Mouse (Mus musculus) retina, postnatal 1 day (tissue): Measurements from ENCODE around the gene Tmem253.

Experiments used
- DNase-seq: peaks from one replicate; pipeline ENCODE4 v3.0.0-alpha.2; 2012

Tmem253 gene

GRCm38 (mm10) chr14:52008321-52009203 lies 6.9 kb upstream of the Tmem253 start:
- peak; percentile 92 for DNase-seq

DNA sequence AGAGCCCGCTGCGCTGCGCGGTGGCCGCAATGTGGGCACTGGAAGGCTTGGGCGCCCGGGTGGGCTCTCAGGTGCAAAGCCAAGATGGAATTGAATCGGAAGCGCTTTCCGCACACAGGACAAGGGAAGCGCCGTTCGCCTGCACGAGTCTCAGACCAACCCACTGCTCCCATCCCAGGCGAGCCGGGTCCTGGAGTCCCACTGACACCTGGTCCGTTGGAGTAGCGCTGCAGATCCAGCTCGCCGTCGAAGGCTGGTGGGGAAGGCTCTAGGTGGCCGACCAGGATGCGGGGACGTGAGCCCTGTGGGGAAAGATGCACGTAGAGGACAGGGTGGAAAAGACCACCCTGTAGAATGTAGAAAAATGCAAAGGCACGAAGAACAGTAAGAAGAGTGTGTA lies 6.1 kb upstream of the Tmem253 start:
- no peak for DNase-seq

DNA sequence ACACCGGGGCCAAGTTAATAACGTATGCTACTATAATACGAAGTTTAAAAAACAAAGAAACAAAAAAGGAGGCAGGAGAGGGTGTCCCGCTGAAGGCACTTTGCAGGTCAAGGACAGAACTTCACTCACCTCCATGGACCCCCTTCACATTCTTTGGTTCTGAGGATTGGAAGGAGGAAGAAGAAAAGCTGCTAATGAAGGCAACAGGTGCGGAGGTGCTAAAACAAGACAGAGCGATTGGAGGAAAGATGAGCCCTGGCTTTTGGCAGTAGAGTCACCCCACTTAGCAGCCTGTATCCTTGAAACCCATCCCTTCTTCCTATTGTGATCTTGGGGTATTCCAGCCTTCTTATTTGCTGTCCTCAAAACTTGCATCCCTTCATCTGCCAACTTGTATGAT lies 5.6 kb upstream of the Tmem253 start:
- DNase-seq, result no peak

DNA sequence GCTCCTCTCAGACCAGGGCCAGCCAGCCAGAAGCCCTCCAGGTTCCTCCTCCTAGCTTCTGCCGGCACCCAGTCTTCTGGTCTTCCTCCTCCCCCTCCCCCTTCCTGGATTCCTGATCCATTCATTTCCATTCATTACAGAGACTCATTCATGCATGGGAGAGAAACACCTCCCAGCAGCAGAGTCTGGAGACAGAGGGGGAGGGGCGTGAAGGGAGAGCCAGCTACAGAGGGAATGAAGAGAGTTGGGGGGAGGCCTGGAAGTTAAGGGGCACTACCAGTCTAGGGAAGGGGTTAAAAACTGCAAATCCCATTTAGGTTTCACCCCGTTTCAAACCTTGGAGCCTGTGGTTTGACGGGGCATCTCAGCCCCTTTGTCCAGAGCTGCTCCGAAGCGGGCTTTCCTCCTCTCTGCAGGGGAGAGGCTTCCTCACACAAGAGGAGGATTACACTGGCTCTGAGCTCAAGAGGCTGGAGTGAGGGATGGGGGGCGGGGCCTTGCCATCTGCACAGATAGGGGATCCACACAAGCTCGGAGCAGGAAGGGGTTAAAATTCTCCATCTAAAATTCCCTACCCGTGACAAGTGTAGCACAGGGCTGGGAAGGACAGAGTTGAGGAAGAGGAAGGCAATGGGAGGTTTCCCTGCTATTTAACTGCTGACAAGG lies 4.9 kb upstream of the Tmem253 start:
- peak; percentile 97 for DNase-seq

DNA sequence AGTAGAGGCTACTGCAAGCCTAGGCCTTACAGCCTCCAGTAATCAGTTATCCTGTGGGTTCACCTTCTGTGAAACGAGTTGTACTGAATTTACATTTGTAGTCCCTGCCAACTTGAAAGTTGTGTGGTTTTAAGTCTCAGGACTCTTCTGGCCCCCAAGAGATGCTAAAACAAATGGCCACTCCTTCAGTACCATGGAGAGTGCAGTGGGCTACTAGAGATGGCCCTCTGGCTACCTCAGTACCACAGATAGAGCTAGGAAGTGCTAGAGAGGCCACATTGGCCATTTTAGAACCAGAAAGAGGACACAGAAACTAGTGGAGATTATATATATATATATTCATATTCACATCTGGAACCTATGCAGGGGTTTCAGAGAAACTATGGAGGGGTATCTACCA lies 3.8 kb upstream of the Tmem253 start:
- no peak for DNase-seq

DNA sequence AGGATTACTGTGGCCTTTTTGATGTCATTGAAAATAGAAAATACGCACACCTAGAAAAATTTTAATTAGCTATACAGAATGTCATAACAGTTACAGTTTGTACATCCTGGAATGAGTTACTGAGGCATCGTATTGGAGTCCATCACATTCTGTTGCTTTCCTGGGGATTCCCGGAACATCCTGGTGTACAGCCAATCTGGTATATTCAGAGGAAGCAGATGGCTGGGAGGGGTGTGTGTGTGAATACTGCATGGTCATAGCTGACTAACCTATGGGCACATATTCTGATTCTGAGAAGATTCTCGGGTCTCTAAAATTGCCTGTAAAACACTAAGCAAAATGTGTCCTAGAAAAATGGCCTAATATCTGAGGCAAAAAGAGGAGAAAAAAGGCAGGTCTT lies 3.4 kb upstream of the Tmem253 start:
- peak; percentile 38 for DNase-seq

DNA sequence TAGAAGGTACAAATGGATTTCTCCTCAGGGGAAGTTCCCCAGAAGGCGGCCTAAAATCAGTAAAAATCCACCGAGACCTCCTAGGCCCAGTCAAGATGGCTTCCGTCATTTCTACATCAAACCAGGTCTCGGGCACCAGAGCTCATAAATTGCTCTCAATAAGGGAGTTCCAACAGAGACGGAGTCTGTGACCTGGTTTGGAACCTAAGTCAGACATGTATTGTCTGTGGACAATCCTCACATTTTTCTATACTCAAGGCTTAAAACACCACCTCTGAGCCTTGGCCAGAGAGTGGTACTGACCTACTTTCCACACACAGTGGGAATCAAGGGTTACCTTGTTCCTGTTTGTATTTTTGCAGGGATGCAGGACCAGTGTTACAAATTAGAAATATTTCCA lies 2.9 kb upstream of the Tmem253 start:
- DNase-seq, result peak; percentile 41

- DNase-seq, result no peak
These were observed 2.3 kb upstream of the Tmem253 start for GRCm38 (mm10) chr14:52013021-52013610.

DNA sequence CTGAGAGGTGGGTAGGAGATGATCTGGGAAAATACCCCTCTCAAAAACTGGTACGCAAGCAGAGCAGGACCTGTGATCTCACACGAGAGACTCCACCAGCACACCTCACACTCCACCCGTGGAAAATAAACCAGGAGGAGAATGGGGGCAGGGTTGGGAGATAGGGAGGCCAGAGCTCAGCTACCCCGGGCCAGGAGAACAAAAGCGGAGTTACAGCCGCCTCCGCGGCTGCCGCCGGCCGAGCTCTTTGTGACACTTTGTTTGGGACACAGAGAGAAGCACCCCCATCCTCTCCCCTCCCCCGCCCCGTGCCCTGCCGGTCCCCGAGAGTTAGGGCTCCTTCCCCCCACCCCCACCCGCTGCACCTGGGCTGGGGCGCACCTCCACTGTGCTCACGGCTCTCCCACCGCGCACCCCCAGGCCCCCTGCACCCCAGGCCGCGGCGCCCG lies 1.7 kb upstream of the Tmem253 start:
- DNase-seq, result peak; percentile 71

DNA sequence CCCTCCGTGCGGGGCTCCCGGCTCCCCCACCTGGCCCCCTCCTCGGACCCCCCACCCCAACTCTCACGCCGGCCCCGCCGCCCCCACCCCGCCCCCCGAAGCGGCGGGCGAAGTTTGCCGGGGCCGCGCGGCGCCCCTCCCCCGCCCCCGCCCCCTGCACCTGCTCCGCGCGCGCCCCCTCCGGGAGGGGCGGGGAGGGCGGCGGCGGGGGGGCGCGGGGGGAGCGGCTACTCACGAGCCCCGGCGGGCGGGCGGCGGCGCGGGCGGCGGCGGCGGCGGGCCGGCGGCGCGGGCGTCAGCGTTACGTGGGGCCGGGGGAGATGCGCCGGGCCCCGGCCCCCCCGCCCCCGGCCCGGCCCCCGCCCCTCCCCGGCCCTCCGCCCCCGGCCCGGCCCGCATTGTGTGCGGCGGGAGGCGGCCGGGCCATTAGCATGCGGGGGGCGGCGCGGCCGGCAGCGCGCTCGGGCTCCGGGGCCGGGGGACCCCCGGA lies 1.1 kb upstream of the Tmem253 start:
- DNase-seq, result no peak

- DNase-seq, result peak; percentile 85
These were observed 622 bp upstream of the Tmem253 start for GRCm38 (mm10) chr14:52014761-52015311.

GRCm38 (mm10) chr14:52016625-52017405 lies 1.4 kb downstream of the Tmem253 start:
- DNase-seq, result no peak

DNA sequence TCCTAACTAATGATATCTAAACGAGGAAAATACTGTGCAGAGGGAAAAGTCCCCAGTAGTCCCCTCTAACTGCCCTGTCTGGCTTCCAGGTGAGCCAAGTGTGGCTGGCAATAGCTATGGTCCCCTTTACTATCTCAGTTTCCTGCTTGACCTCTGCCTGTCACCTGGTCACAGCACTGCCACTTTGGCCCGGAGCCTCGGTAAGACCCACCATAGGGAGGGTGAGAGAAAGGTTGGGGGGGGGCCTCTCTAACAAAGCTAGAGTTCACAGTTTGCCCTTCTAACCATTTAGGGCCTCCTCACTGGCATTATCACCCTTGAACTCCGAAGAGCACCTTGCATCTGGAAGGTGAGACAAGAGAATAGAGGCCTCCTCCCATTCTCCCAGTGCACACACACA lies 2.2 kb downstream of the Tmem253 start:
- no peak for DNase-seq

DNA sequence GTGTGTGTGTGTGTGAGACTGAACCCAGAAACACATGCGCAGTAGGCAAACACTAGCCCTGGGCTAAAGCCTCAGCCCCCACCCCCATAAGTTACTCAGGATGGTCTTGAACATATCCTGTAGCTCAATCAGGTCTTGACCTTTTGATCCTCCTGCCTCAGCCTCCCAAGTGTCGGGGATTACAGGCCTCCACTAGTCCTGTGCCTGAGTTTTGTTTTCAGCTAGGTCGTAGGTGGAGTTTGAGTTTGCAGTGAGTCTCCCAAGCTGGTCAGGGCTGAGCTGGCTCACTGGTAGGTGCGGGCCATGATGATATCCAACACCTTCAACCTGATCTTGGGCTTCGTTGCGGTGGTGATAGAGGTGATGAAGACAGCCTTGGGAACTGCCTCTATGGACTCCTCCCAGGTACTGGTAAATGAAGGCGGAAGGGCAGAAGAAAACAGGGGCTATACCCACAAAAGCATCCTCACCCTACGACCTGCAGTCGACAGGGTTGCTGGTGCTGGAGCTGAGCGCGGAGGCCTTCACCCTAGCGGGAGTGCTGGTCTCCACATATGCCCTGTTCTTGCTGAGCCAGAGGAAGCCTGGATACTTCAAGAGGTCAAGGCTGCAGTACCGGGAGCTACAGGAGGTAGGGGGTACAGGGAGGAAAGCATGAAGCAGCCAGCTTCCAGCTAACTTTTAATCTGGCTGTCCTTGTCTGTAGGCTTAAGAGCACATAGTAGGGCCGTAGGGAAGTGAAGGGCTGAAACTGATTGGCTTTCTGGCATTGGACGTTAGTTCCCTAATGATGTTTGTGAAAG lies 3.0 kb downstream of the Tmem253 start:
- DNase-seq, result no peak

DNA sequence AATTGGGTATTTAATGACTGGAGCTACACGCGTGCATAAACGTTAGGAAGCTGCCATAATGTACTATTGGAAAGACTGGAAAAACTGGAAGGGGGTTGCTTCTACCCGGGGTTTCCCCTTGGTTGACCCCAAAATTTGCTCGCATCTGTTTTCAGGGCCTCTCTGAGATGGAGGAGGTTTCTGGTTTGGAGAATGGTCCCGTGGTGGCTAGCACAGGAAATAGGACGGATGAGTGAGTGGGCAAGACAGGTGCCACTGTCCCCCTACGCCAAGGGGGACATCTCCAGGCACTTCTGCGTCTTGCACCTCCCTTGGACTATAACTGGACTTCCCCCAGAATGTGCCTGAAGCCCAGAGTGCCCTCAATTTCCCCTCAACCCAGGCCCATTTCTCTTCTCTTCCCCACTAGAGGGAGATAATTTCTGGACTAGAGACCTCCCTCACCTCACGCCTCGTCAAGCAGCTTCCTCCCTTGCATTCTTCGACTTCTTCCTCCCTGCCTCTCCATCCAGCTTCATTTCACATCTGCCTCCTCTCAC lies 3.7 kb downstream of the Tmem253 start:
- no peak for DNase-seq

DNA sequence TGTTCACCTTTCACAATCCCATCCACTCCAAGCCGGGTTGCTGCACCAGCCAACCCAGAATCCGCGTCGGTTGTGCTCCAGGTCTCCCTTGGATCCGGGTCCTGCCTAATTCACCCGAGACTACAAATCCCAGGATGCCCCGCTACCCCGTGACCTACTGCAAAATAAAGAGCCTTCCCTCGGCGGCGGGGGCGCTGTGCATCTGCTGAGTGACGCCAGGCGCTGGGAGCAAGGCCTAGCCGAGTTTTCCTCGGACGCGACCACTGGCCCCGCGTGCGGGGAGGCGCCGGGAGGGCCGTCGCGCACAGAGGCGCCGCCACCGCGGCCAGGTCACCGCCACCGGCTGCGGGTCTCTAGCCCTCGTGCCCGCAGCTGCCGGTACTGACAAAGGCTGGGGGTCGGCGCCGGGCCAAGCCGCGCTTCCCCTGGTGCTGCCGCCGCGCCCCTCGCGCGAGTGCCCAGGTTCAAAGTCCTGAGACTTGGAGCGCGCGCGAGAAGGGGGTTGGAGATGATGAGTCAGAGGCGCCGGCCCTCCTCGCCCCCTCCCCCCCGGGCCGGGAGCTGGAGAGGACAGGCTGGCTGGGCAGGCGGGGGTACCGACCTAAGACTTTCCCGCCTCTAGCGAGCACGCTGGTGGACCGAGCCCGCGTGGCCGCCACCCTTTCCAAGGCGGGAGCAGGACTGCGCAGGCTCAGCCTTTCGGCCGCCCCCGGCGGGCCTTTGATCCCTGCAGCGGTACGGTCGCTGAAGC lies 4.3 kb downstream of the Tmem253 start:
- peak; percentile 99 for DNase-seq

DNA sequence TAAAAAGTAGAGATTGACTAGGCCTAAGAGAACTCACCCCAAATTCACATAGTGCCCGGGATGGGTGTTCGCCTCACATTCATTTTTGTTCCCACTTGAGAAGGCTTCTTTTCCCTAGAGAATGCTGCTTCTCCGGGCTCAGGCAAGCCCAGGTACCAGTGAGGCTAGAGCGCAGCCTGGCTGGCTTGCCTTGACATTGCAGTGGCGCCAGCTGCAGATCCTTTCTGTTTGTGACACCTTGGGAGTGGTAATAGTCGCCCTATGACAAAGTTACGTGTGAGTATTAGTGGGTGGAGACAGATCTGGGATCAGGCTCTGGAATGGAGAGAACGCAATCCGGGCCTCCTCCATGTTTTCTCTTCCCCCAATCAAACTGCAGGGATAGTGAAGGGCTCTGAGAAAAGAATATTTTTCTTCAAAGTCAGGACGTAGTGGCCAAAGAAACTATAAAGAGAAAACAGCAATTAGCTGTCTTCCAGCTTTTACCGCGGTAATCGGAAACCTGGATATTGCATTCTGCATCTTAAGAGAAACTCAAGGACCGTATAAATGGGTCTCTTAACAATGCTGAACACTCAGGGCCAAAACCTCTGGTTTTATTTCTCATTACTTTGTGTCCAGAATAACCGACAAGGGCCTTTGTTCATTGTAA lies 5.2 kb downstream of the Tmem253 start, which contains the start of gene Zfp219:
TSS of gene Zfp219 (minus strand) at position 248 of the 652 bp plus-strand sequence.
- DNase-seq, result peak; percentile 77

DNA sequence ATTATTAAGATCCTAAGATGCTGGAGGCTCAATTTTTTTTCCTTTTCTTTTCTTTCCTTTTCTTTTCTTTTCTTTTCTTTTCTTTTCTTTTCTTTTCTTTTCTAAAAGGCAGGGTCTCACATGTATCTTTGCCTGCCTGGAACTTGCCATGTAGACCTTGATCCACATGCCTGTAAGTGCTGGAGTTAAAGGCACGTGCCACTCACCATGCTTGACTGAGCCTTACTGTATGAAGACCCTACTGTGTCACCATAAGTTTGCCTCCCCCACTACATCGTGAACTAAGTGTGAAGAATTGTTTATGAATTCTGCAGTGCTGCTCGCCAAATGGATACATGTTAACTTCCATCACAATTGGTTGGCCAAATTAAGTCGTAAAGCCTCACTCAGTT lies 5.7 kb downstream of the Tmem253 start:
- no peak for DNase-seq

- DNase-seq, result no peak
These were observed 6.2 kb downstream of the Tmem253 start for GRCm38 (mm10) chr14:52021568-52022212.
